8 mouse cellular contexts compared by ENCODE assay signal in genomic region chr5:32713703-32714467, GRCm38 (mm10).
DNase-seq lines count a peak whose midpoint lies in the region; ATAC-seq and TF ChIP-seq lines count a peak whose summit lies in the region.

No protein-coding gene starts in this region.

- H3K27ac ChIP-seq in forebrain, embryonic 12.5 days = peak overlapping the region; percentile 88
- H3K27ac ChIP-seq in heart, postnatal 0 days (ENCODE audit: low read depth) = peak overlapping the region; percentile 95
- peak overlapping the region; percentile 76 for H3K27ac ChIP-seq in liver, embryonic 16.5 days (ENCODE audit: low read length)
- H3K27ac ChIP-seq in neural tube, embryonic 13.5 days (replicated peaks) = peak overlapping the region; percentile 91
- peak overlapping the region; percentile 89 for H3K27ac ChIP-seq in testis, adult 2 months (ENCODE audit: control insufficient read depth, insufficient read depth, low read depth, low read length)

- peak overlapping the region; percentile 57 for H3K9ac ChIP-seq in forebrain, embryonic 12.5 days
- H3K9ac ChIP-seq in heart, postnatal 0 days (replicated peaks; ENCODE audit: low read depth, low read length) = peak overlapping the region; percentile 69
- peak overlapping the region; percentile 54 for H3K9ac ChIP-seq in liver, embryonic 16.5 days (ENCODE audit: low read depth, low read length)
- H3K9ac ChIP-seq in neural tube, embryonic 13.5 days = peak overlapping the region; percentile 82

- no peaks in the 10 kb centered on the region for H3K27me3 ChIP-seq in E14TG2a.4 (ENCODE audit: insufficient read depth, low read length)
- no peaks in the 10 kb centered on the region for H3K27me3 ChIP-seq in forebrain, embryonic 12.5 days
- H3K27me3 ChIP-seq in heart, postnatal 0 days (ENCODE audit: control insufficient read depth, insufficient read depth, low read length) = no peaks in the 10 kb centered on the region
- H3K27me3 ChIP-seq in liver, embryonic 16.5 days (ENCODE audit: control insufficient read depth, insufficient read depth, low read depth, low read length) = no peaks in the 10 kb centered on the region
- H3K27me3 ChIP-seq in neural tube, embryonic 13.5 days = no peaks in the 10 kb centered on the region
- H3K27me3 ChIP-seq in testis, adult 2 months (ENCODE audit: control insufficient read depth, insufficient read depth, low read length) = no peaks in the 10 kb centered on the region

- TF ChIP-seq POLR2A in testis, adult 2 months (IDR thresholded peaks at IDR 0.05; ENCODE audit: control insufficient read depth, low read depth, low read length) = peak; percentile 86

- peak overlapping the region; percentile 72 for H3K4me3 ChIP-seq in E14TG2a.4 (replicated peaks; ENCODE audit: low read length)
- peak overlapping the region; percentile 65 for H3K4me3 ChIP-seq in forebrain, embryonic 12.5 days (replicated peaks)
- peak overlapping the region; percentile 73 for H3K4me3 ChIP-seq in heart, postnatal 0 days (ENCODE audit: low read depth, low read length)
- peak overlapping the region; percentile 65 for H3K4me3 ChIP-seq in liver, embryonic 16.5 days (ENCODE audit: low read depth, low read length)
- peak overlapping the region; percentile 77 for H3K4me3 ChIP-seq in neural tube, embryonic 13.5 days
- peak overlapping the region; percentile 90 for H3K4me3 ChIP-seq in testis, adult 2 months (ENCODE audit: control insufficient read depth, low read depth, low read length)

- H3K9me3 ChIP-seq in E14TG2a.4 (ENCODE audit: low read length) = peaks cover 47% of the 10 kb centered on the region
- no peaks in the 10 kb centered on the region for H3K9me3 ChIP-seq in forebrain, embryonic 12.5 days
- H3K9me3 ChIP-seq in heart, postnatal 0 days (replicated peaks; ENCODE audit: control insufficient read depth, low read length) = no peaks in the 10 kb centered on the region
- no peaks in the 10 kb centered on the region for H3K9me3 ChIP-seq in liver, embryonic 16.5 days (replicated peaks; ENCODE audit: control insufficient read depth, low read length)
- no peaks in the 10 kb centered on the region for H3K9me3 ChIP-seq in neural tube, embryonic 13.5 days

- H3K4me1 ChIP-seq in E14TG2a.4 (replicated peaks; ENCODE audit: low read depth, low read length) = peaks cover 3% of the 10 kb centered on the region
- H3K4me1 ChIP-seq in forebrain, embryonic 12.5 days = peaks cover 5% of the 10 kb centered on the region; the same call in 1 of the 2 replicates
- H3K4me1 ChIP-seq in heart, postnatal 0 days (ENCODE audit: control insufficient read depth, insufficient read depth) = 0 out of 2 replicates have a peak, but pooled peaks cover 5% of the 10 kb centered on the region
- no peaks in the 10 kb centered on the region; the same call in none of the 2 replicates for H3K4me1 ChIP-seq in liver, embryonic 16.5 days (ENCODE audit: control insufficient read depth, low read depth, low read length)
- H3K4me1 ChIP-seq in neural tube, embryonic 13.5 days (replicated peaks) = peaks cover 14% of the 10 kb centered on the region
- H3K4me1 ChIP-seq in testis, adult 2 months (ENCODE audit: control insufficient read depth, insufficient read depth, low read length) = no peaks in the 10 kb centered on the region; the same call in 1 of the 2 replicates

- peak; percentile 97 for ATAC-seq in forebrain, embryonic 12.5 days (ENCODE audit: low FRiP score)
- ATAC-seq in heart, postnatal 0 days (ENCODE audit: insufficient read depth, low read depth) = peak; percentile 97
- ATAC-seq in liver, embryonic 16.5 days (ENCODE audit: low read depth) = peak; percentile 92
- ATAC-seq in neural tube, embryonic 13.5 days (ENCODE audit: low read depth) = peak; percentile 99

- TF ChIP-seq CTCF in E14TG2a.4 (conservative IDR thresholded peaks at IDR 0.05; ENCODE audit: low read length) = peak; percentile 15
- peak; percentile 74 for TF ChIP-seq CTCF in heart, postnatal 0 days (IDR thresholded peaks at IDR 0.05; ENCODE audit: low read depth)
- peak; percentile 76 for TF ChIP-seq CTCF in testis, adult 2 months (IDR thresholded peaks at IDR 0.05; ENCODE audit: control insufficient read depth, insufficient read depth, insufficient replicate concordance, low read depth, low read length)

- peak; percentile 91 for DNase-seq in c-Kit-positive CD71-positive TER-119-positive erythroid progenitor cells, embryonic 14.5 days (ENCODE audit: low spot score)
- DNase-seq in heart, postnatal 0 days (ENCODE audit: low spot score) = peak; percentile 100
- peak; percentile 88 to 91 for DNase-seq in kidney, postnatal 4 days

- peak overlapping the region; percentile 76 for H3K4me2 ChIP-seq in forebrain, embryonic 12.5 days
- H3K4me2 ChIP-seq in heart, postnatal 0 days (ENCODE audit: low read depth, low read length) = peak overlapping the region; percentile 70
- peak overlapping the region; percentile 81 for H3K4me2 ChIP-seq in liver, embryonic 16.5 days (ENCODE audit: low read depth, low read length)
- peak overlapping the region; percentile 89 for H3K4me2 ChIP-seq in neural tube, embryonic 13.5 days

- H3K36me3 ChIP-seq in E14TG2a.4 (ENCODE audit: insufficient read depth, low read length) = no peaks in the 10 kb centered on the region
- H3K36me3 ChIP-seq in forebrain, embryonic 12.5 days (replicated peaks) = no peaks in the 10 kb centered on the region
- H3K36me3 ChIP-seq in heart, postnatal 0 days (replicated peaks; ENCODE audit: control insufficient read depth, insufficient read depth, low read length) = no peaks in the 10 kb centered on the region
- no peaks in the 10 kb centered on the region for H3K36me3 ChIP-seq in liver, embryonic 16.5 days (ENCODE audit: control insufficient read depth, insufficient read depth)
- no peaks in the 10 kb centered on the region for H3K36me3 ChIP-seq in neural tube, embryonic 13.5 days
- H3K36me3 ChIP-seq in testis, adult 2 months (ENCODE audit: control insufficient read depth, insufficient read depth, low read length) = no peaks in the 10 kb centered on the region

- TF ChIP-seq EP300 in heart, postnatal 0 days (IDR thresholded peaks at IDR 0.05; ENCODE audit: low read depth) = 0 out of 2 replicates have a peak, but pooled peaks have one; percentile 28

- WGBS in forebrain, embryonic 12.5 days = under 1% methylated on average over 55 of the region's 55 CpGs
- under 1% methylated on average over 55 of the region's 55 CpGs for WGBS in heart, postnatal 0 days
- under 1% methylated on average over 55 of the region's 55 CpGs for WGBS in liver, embryonic 16.5 days (ENCODE audit: insufficient replicate concordance)
- under 1% methylated on average over 55 of the region's 55 CpGs for WGBS in neural tube, embryonic 13.5 days

Comparison
In these comparisons a context has a peak if more than half of its experiments do, and no peak if none do; other contexts are left out.
1. Peak in every context shown above with its lines: DNase-seq, ATAC-seq, H3K4me3 ChIP-seq and H3K27ac ChIP-seq.
2. CTCF ChIP-seq: peak in every context shown above with its lines; median percentile 76 in testis, adult 2 months; 74 in heart, postnatal 0 days; 15 in E14TG2a.4.